Mouse (Mus musculus) kidney, adult 9 months (tissue): ENCODE results near the gene 1700020N01Rik.

Experiments
- DNase-seq: peaks from one replicate; pipeline ENCODE4 v3.0.0; 2022

1700020N01Rik gene

DNA sequence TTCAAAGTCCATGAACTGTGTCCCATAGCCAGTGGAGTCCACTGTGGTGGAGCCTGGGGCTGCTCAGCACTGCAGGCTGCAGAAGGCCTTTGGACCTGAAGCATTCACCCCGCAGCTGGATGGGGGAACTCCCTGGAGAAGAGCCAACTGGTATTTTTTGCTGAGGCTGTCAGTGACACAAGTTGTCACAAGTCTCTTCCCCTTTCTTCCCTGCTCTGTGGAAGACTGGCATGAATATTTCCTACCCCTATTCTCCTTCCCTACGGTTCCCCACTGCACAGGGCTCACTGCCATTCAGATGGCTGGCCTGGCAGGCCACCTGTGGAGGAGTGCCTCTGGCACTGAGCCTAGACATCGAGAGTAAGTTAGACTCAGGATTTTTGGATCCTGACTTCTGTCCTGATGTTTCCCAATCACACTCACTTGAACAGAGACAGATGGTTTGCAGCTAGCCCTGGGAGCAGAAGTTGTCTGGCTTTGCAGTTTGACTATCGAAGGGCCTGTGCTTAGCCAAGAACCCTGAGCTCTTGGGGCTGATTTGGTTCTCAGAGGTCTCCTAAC lies 12.1 kb downstream of the 1700020N01Rik start:
- DNase-seq: peak; percentile 92

DNA sequence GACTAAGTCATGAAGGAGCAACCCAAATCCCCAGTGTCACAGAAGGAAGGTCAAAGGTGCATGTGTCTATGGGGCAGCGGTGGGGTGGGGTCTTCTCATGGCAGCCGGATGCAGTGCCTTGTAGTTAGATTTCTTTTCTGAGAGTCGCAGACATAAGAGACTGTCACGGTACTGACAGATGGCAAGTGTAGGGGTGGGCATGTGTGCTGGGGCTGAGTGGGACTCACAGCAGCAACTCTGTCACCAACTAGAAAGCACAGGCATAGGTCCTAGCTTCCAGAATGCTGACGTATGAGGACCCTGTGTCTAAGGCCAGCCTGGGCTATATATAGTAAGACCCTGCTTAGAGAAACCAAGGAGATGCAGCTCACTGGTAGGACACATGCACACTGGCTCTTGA lies 12.7 kb downstream of the 1700020N01Rik start:
- DNase-seq: no peak

DNA sequence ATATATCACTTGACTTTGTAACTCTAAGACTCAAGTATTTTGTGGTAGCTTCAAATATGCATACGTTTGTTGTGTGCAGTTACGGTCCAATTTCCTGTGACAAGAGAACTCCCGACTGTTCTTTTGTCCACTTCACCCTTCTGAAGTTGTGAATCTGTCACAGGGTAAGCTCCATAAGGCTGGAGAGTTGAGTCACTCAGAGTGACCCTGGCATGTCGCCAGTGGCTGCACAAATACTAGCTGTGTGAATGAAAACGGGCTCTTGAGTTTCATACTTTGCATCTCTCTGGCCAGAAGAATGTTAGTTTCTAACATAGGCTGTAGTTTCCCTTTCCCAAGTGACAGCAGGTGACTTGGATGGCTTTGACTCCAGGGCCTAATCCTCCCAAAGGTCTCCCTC lies 14.0 kb downstream of the 1700020N01Rik start:
- DNase-seq: no peak

DNA sequence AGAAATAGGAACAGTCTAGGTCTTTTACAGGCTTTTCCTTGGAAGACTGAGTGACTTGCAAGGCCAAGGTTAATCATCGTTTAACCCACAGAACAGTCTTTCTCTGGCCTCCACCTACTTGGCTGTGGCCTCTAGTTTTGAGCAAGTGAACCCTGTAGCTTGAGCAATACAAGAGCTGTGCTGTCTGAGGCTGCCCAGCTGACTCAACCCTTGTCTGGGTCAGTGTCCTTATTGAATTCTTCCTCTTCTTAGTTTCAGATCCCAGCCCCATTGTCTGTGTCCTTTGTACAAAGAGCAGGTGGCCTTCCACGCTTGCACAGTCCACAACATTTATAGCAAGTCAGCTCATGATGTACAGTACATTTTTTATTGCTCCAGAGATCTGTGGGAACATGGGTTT lies 16.6 kb downstream of the 1700020N01Rik start:
- DNase-seq: peak; percentile 91

DNA sequence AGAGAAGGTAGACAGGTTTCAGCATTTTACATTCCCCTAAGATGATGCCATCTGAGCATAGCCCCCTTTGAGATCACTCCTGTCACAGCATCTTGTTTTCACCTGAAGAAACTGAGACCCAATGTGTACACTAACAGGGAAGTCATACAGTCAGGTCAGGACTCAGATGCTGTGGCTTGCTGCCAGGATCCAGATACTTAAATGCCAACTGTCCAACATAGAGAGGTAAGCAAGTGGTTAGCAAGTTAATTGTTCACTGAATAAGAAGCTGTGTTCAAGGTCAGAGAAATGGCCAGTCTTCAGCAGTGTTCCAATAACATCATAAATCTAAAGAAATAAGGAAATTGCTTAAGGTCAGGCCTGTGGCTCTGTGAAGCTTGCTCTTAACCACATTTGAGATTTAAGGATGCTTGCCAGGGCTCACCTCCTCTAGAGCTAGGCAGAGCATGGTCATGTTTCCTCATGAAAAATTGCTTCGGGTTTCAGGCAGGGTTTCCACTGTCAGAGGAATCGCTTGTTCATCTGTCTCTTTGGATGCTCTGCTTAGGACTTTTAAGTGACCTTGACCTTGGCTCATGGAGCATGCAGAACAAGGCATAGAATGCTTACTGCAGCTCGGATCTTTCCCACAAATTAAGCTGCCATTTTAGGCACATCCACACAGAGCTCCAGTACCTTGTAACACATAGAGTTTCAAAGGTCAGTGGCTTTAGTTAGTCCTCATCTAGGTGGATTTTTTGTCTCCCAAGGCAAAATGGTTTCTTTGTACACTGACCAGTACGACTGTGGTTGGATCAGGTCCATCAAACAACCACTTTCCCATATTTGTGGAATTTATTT lies 20.3 kb downstream of the 1700020N01Rik start:
- DNase-seq: peak; percentile 93

DNA sequence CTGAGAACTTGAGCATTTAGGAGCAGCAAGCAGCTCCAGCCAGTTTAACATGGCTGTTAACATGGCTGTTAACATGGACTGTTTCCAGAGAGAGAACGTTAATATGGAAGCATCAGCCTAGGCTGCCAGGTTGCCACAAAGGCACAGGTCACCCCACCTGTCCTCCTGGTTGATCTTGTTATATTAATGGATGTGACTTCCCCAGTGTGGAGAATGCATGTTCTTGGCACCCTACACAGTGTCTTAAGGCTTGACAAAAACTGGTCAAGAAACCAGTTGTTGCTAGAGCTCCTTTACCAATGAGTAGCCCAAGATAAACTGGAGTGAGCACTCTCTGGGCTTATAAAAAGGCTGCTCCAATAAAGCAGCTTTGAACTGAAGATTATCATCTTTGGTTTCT lies 21.6 kb downstream of the 1700020N01Rik start:
- no peak for DNase-seq

DNA sequence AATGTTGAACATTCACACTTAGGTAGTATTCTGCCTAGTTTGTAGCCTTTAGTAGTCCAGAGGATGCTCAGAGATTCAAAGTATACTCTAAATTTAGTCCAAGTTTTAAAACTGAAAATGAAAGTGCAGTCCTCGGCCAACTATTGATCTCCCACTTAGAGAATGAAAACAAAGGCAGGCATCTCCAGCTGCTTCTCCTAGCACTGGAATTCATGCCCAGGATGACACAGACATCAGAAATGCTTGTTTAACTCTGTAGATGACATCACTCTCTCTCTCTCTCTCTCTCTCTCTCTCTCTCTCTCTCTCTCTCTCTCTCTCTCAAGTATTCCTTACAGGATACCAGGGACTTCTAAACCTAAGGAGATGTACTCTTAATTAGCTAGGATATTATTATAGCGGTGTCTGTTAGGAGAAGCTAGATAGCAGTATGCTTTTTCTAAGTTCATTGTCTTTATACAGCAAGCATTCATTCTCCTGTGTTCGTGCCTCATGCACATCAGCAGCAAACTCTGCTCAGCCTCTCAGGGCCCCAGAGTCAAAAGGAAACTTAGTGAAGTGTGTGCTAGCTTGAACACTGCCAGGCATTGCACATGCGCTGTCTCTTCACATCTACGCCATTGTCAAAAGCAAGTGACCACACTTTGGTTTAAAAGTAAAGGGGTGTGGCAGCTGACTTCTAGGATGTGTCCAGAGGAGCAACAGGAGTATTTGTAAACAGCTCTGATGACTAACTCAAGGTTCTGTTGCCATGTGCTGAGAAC lies 26.0 kb downstream of the 1700020N01Rik start:
- peak; percentile 35 for DNase-seq

DNA sequence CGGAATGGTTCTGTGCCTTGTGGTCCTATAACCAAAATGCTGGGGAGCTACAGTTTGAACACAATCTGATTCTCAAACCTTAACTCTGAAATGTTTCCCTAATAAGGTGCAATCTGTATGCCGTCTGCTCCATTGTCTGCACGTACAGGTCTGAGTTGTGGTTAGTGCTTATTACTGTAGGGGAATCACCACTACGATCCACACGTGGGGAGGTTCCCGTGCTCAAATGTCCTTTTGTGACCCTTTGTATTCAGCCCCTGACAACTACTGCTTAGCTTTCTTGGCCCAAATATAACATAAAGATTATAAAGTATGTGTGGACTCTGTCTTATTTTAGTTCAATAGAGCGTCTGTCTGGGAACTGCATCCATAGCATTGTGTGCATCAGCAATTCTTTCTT lies 29.1 kb downstream of the 1700020N01Rik start:
- DNase-seq: no peak

DNA sequence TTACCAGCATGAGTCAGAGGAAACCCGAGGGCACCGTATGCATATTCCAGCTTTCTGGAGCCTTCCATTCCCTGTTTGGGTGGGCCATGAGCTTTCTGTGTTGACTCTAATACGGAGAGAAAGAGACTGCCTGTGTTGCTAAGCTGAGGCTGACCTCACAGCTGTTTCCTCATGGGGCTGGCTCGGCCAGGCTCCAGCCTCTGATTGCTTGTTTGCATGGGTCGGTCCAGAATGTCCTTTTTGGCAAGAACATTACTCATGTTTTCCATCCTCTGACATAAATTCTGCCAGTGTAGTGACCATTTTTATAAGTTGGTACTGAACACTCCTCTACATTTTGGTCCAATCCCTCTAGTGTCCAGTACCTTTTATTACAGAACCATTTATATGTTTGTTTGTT lies 35.6 kb downstream of the 1700020N01Rik start:
- peak; percentile 70 for DNase-seq

DNA sequence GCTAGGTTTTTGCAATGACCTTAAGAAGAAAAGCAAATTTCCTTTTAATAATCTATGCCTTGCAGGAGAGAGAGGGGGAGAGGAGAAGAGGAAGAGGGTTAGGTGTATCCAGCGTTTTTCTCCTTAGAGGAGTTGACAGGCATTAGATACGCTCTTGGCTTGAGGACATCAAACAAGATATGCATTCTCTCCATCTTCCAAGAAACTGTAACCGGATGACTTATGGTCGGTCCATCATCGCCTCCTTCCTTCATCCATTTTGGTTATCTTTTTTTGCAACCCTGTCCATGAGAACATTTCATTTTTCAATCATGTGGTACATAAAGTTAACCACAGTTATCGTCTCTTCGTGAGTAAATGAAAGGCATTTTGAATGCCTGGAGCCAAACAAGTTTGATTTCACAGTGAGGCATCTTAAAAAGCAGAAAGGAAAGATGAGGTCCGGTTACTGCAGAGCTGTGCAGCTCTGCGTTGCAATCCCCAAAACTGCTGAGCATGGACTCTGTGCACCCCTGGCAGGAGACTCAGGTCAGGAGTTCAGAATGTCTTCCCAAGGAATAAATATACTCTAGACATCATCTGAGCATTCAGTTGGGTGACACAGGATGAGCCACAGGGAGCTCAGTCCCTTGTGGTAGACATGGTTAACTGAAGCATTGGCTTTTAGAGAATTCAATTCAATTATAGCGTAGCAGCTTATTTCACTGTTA lies 36.2 kb downstream of the 1700020N01Rik start:
- no peak for DNase-seq

DNA sequence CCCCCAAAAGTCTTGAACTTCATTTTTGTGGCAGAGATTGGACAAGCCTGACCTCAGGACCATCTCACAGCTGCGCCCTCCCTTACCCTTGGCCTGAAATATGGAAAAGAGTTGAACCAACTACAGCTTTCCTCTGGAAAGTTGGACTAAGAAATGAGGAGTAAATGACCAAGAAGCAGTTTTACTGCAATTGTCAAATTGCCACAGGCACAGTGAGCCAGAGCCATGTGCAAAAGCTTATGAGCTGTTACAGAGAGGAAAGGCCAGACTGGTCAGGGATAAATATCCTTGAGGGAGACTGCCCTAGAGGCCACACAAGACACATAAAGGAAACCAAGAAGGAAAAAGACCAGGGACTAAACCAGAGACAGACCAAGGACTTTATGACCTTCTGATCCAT lies 38.5 kb downstream of the 1700020N01Rik start:
- peak; percentile 27 for DNase-seq

DNA sequence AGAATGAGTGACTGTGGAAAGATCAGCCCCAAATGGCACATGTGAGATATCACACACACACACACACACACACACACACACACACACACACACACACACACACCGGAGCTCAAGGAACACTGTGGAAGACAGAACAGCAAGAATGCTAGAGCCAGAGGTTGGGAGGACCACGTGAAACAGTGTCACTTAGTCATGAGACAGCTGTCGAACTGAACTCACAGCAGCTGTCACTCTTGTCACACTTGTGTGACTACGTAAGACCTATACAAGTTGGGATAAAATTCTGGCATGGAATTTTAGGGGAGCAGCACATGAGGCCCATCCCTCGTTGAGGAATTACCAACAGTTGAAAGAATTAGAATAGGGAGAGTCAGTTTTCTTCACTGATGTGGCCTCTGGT lies 39.7 kb downstream of the 1700020N01Rik start:
- no peak for DNase-seq

DNA sequence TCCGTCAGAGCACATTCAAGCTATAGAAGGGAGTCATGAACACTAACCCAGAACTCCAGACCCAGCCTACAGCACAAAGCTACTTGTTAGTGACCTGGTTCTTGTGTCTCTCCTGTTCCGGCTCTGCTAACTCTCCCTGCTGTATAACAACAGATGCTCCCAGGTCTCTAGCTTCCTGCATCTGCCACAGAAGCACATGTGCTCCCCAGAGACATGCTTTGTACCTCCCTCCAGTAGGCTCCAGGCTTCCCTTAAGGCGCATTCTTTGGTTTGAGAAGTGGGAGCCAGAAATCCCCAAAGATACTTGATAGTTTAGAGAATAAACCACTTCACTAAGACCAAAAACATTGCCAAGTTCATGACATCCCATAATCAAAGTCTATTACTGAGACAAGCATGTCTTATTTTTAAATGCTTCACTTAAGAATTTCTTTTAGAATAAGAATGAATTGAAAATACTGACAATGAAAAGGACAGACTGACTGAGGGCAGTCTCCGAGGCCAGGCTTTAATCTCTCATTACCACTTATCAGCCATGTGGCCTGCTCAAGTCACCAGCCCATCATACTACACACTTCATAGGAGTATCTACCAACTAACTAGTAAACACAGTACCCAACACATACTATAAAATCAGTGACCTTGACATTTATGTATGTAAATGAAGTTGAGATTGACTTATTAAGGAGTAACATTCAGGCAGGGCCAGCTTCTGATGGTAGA lies 43.2 kb downstream of the 1700020N01Rik start:
- DNase-seq: peak; percentile 19

DNA sequence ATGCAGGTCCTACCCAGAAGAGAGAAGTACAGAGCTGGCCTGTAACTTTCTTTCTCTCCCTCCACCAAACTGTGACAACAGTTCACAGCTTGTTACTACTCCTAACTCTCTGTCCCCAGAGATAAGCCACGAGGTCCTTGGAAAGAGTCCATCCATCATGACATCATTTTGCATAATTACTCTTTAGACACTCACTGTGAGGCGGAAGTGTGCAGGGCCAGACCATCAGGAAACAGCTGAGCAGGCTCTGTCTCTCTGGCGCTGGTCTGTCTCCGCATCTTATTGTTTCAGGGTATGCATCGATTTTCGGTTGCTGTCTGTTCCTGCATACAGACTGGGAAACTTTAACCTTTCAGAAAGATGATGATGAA lies 43.8 kb downstream of the 1700020N01Rik start:
- DNase-seq: peak; percentile 81

DNA sequence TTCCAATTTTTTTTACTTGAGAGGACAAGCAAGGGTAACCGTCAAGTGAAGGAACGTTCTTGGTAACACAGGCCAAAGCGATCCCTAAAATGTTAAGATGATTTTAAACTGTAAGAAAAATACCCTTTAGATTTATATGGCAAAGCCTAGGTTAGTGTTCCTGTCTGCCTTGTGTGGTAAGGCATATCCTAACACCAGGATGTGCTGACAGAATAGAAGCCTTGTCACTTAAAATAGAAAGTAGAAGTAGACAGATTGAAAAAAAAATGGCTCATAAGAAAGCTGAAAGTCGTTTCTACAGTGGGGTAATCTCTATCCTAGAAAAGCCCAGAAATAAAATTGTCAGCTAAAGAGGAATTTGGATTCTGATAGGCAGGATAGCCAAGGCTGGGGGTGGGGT lies 58.4 kb downstream of the 1700020N01Rik start:
- DNase-seq: no peak

DNA sequence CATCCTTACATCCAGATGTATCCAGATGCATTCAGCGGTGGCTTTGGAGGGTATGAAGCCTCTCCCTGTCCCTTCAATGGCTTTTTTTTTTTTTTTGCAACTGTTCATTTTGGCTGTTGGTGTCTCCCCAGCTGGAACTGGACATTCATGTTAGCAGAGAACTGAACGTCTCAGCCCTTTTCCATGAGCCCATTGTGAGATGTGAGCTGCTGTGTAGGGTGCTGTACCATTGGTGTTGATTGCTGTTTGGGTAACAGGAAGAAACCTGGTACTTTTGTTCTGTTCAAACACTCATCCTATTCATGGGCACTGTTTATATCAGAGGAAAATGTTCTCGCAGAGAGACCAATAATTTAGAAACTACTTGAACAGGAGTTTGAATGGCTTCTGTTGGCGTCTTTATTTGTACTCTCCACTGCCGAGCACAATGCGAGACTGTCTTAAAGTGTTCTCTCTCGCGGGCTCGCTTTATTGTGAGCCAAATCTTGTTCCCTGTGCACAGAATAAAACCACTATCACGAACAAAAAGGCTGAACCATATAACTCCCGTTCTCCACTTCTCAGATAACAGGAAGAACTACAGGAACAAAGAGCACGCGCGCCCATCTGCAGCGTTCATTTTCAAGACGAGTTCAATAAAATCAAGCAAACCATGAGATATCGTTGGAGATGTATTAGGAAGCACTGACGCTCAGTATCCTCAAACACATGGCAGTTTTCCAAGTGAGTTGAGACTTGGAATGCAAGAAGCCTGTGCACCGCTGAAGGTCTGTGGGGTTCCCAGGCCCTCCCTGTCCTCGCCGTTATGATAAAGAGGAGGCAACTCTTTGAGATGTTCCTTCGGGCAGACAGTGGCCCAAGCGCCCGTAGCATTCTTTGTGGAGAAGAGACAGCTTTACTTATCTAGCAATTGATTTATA lies 59.7 kb downstream of the 1700020N01Rik start:
- DNase-seq: no peak

DNA sequence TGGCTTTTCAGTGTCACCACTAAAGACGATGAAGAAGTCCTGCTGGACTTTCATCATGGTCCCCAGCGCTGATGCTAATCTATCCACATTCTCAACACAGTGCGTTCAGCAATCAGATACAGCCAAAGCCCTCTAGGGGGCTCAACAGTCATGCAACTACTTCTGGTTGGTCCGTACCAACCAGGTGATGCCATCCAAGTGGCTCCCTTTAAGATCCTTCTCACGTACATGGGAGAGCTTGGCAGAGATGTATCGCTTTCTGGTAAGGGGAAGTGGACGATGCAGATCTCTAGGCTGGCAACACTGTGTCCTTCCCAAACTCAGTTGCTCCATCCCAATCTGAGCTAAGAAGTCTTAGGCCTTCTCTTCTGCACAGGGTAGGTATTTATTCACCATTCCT lies 60.5 kb downstream of the 1700020N01Rik start:
- no peak for DNase-seq

DNA sequence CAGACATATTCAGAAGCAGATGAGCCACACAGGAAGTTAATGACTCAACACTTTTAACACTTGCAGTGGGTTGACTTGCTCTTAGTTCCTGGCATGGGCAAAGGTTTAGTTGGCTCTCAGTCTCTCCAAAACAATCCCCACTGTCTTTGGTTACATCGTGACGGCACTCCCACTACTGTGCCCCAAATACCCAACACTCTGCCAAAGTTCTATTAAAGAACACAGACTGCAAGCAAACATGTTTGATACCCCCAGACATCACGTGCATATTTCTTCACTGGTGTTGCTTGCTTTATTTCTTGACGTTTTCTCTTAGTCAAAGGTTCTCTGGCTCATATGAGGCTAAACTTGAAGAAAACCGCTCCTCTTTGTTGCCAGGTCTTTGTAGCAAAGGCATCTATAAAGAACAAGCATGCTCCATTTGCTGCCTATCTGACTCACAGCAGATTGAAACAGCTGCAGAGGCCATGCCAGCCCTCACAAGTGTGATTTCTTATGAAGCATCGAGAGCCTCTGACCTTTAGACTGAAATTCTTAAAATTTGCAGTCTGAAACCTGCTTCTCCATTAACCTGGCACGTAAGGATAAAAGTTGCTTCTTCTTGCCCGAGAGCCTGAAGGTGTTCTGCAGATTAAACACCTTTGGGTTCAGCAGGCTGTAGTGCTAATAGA lies 66.8 kb downstream of the 1700020N01Rik start:
- DNase-seq: peak; percentile 52

DNA sequence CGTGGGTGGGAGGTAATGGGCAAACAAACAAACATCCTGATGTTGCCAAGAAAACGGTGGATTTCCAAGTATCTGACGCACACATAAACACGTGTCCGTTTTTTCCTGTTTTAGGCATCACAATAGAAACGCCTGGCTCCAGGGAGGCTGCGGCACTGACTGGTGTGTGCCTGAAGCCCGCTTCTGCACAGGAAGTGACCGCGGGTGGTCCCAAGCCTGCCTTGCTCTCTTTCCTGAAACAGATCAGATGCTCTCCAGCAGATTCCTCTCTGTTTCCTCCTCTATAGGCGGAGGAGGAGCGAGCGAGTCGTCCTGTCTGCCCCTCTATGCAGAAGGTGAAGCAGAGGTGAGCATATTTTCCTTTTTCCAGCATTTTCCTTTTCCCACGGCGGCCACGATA lies 76.0 kb downstream of the 1700020N01Rik start:
- peak; percentile 70 for DNase-seq

DNA sequence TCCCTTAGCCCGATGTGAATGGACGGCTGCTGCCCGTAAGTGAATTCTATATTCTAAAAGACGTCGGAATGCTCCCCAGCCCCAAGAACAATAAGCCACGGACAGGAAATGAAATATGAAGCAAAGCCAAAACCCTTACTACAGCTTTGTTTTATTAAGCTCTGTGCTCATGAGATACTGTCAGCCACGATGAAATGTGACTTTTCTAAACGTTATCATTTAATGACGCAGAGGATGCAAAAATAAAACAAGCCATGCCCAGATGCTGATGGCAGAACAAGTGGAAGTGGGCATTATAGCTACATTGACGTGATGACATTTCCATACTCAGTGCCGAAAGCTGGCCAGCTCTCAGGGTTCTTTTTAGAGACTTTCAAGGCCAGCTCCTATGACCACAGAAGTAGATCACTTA lies 76.8 kb downstream of the 1700020N01Rik start:
- DNase-seq: peak; percentile 53

DNA sequence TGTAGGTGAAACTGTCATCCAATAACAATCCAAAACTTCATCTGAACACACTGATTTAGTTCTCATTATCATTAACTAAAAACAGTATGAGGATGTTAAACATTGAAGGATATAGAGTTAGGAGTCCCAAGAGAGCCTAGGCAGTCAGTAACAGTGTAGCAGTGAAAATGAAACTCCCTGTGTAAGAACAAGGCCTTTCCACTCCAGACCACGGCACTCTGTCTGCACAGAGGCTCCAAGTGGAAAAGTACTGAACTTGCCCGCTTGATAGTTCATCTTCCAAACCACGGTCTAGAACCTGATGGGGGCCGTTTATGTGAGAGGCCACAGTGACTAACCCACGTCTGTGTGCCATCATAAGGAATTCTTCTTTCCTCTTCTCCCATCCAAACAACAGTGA lies 77.2 kb downstream of the 1700020N01Rik start:
- peak; percentile 42 for DNase-seq
